Mouse (Mus musculus) heart, postnatal 0 days (tissue): Measurements from ENCODE around the gene Pkp1.

Experiments
- CTCF ChIP-seq: IDR thresholded peaks from 2 replicates; pipeline ENCODE4 v1.5.1; 2016; ENCODE audit warnings: antibody characterized with exemption, control low read depth, low read depth
- EP300 ChIP-seq: IDR thresholded peaks from 2 replicates; pipeline ENCODE4 v1.6.1; 2016; ENCODE audit warnings: antibody characterized with exemption, low read depth

GRCm38 (mm10) chr1:135891424-135892216 lies 27.4 kb downstream of the Pkp1 start:
- TF ChIP-seq CTCF: no peak
- no peak for TF ChIP-seq EP300
